Mouse (Mus musculus): ENCODE data around the gene Tln2. TPM values are rescaled to one million over a fixed set of nuclear protein-coding genes. Genes with fewer than 3 reads are reported as not detected.

Tln2 gene
- total RNA-seq, 1 experiment: 20.2 TPM

GRCm38 (mm10) chr9:67584871-67585270 is 25.4 kb upstream of the Tln2 start:
- Histone ChIP-seq H3K36me3 (ENCODE audit: control insufficient read depth, insufficient read depth, low read length, poor library complexity, severe bottlenecking) (no peaks in the 10 kb centered on the region), H3K9ac (ENCODE audit: insufficient read depth, low read depth, low read length, poor library complexity, severe bottlenecking) (no peak overlapping the region), H3K27ac (ENCODE audit: insufficient read depth, low read depth, low read length, poor library complexity, severe bottlenecking) (no peak overlapping the region), H3K4me3 (ENCODE audit: insufficient read depth in 1 of 2, low read depth in 1 of 2, low read length in 2 of 2, poor library complexity in 1 of 2, severe bottlenecking in 1 of 2) (no peak overlapping the region), H3K9me3 (ENCODE audit: control insufficient read depth, insufficient read depth, low read depth, low read length) (no peaks in the 10 kb centered on the region), H3K4me1 (ENCODE audit: control insufficient read depth in 2 of 2, insufficient read depth in 2 of 2, low read length in 2 of 2, poor library complexity in 1 of 2) (peaks cover 0 to 3% of the 10 kb centered on the region in 2 experiments; a peak in 2 of 4 replicates)
- in situ Hi-C loops (cut with MboI; ENCODE audit: low sequenced_read_pairs in 2 of 2, unreplicated experiment in 2 of 2): no loop called here
- DNase-seq (ENCODE audit: low read depth, low spot score): no peak
- TF ChIP-seq ZC3H11A (IDR thresholded peaks at IDR 0.05; ENCODE audit: borderline replicate concordance, low read depth, low read length): no peak
- no peak for TF ChIP-seq MAFK (IDR thresholded peaks at IDR 0.05; ENCODE audit: insufficient read depth, low read depth, low read length)
- TF ChIP-seq ZNF384 (IDR thresholded peaks at IDR 0.05; ENCODE audit: low read depth, low read length): no peak
- no peak for TF ChIP-seq HCFC1 (IDR thresholded peaks at IDR 0.05; ENCODE audit: borderline replicate concordance, insufficient read depth, low read length)
- TF ChIP-seq CHD2 (IDR thresholded peaks at IDR 0.05; ENCODE audit: low read depth, low read length): no peak

- in situ Hi-C loops (cut with MboI; ENCODE audit: low sequenced_read_pairs in 2 of 2, unreplicated experiment in 2 of 2): no loop called here
- Histone ChIP-seq H3K4me1 (ENCODE audit: control insufficient read depth in 2 of 2, insufficient read depth in 2 of 2, low read length in 2 of 2, poor library complexity in 1 of 2) (peaks cover 0 to 3% of the 10 kb centered on the region in 2 experiments; a peak in 1 of 4 replicates), H3K4me3 (ENCODE audit: insufficient read depth in 1 of 2, low read depth in 1 of 2, low read length in 2 of 2, poor library complexity in 1 of 2, severe bottlenecking in 1 of 2) (no peak overlapping the region), H3K27ac (ENCODE audit: insufficient read depth, low read depth, low read length, poor library complexity, severe bottlenecking) (no peak overlapping the region), H3K9me3 (ENCODE audit: control insufficient read depth, insufficient read depth, low read depth, low read length) (no peaks in the 10 kb centered on the region), H3K36me3 (ENCODE audit: control insufficient read depth, insufficient read depth, low read length, poor library complexity, severe bottlenecking) (no peaks in the 10 kb centered on the region), H3K9ac (ENCODE audit: insufficient read depth, low read depth, low read length, poor library complexity, severe bottlenecking) (no peak overlapping the region)
- TF ChIP-seq HCFC1 (IDR thresholded peaks at IDR 0.05; ENCODE audit: borderline replicate concordance, insufficient read depth, low read length) (no peak), CHD2 (IDR thresholded peaks at IDR 0.05; ENCODE audit: low read depth, low read length) (no peak), MAFK (IDR thresholded peaks at IDR 0.05; ENCODE audit: insufficient read depth, low read depth, low read length) (no peak)
- no peak for DNase-seq (ENCODE audit: low read depth, low spot score)
Measured at GRCm38 (mm10) chr9:67581581-67582280, 22.2 kb upstream of the Tln2 start.

GRCm38 (mm10) chr9:67579541-67579940 is 20.0 kb upstream of the Tln2 start:
- peaks cover 3 to 4% of the 10 kb centered on the region in 2 experiments; a peak in 2 of 4 replicates for H3K4me1 ChIP-seq (ENCODE audit: control insufficient read depth in 2 of 2, insufficient read depth in 2 of 2, low read length in 2 of 2, poor library complexity in 1 of 2)
- no peak overlapping the region for H3K4me3 ChIP-seq (ENCODE audit: insufficient read depth in 1 of 2, low read depth in 1 of 2, low read length in 2 of 2, poor library complexity in 1 of 2, severe bottlenecking in 1 of 2)

GRCm38 (mm10) chr9:67574721-67575248 is 15.3 kb upstream of the Tln2 start:
- DNase-seq (ENCODE audit: low read depth, low spot score): no peak
- in situ Hi-C loops (cut with MboI; ENCODE audit: low sequenced_read_pairs in 2 of 2, unreplicated experiment in 2 of 2): no loop called here
- Histone ChIP-seq H3K4me3 (ENCODE audit: insufficient read depth in 1 of 2, low read depth in 1 of 2, low read length in 2 of 2, poor library complexity in 1 of 2, severe bottlenecking in 1 of 2) (no peak overlapping the region), H3K9ac (ENCODE audit: insufficient read depth, low read depth, low read length, poor library complexity, severe bottlenecking) (no peak overlapping the region), H3K27ac (ENCODE audit: insufficient read depth, low read depth, low read length, poor library complexity, severe bottlenecking) (no peak overlapping the region), H3K9me3 (ENCODE audit: control insufficient read depth, insufficient read depth, low read depth, low read length) (no peaks in the 10 kb centered on the region), H3K4me1 (ENCODE audit: control insufficient read depth in 2 of 2, insufficient read depth in 2 of 2, low read length in 2 of 2, poor library complexity in 1 of 2) (peaks cover 0 to 4% of the 10 kb centered on the region in 2 experiments; a peak in 1 of 4 replicates), H3K36me3 (ENCODE audit: control insufficient read depth, insufficient read depth, low read length, poor library complexity, severe bottlenecking) (no peaks in the 10 kb centered on the region)
- TF ChIP-seq MAFK (IDR thresholded peaks at IDR 0.05; ENCODE audit: insufficient read depth, low read depth, low read length) (no peak), ZC3H11A (IDR thresholded peaks at IDR 0.05; ENCODE audit: borderline replicate concordance, low read depth, low read length) (no peak), CHD2 (IDR thresholded peaks at IDR 0.05; ENCODE audit: low read depth, low read length) (no peak), HCFC1 (IDR thresholded peaks at IDR 0.05; ENCODE audit: borderline replicate concordance, insufficient read depth, low read length) (no peak), ZNF384 (IDR thresholded peaks at IDR 0.05; ENCODE audit: low read depth, low read length) (no peak)

More at GRCm38 (mm10) chr9:67579541-67579940, 20.0 kb upstream of the Tln2 start:
- TF ChIP-seq HCFC1 (IDR thresholded peaks at IDR 0.05; ENCODE audit: borderline replicate concordance, insufficient read depth, low read length) (no peak), MAFK (IDR thresholded peaks at IDR 0.05; ENCODE audit: insufficient read depth, low read depth, low read length) (no peak), ZNF384 (IDR thresholded peaks at IDR 0.05; ENCODE audit: low read depth, low read length) (no peak), CHD2 (IDR thresholded peaks at IDR 0.05; ENCODE audit: low read depth, low read length) (no peak), ZC3H11A (IDR thresholded peaks at IDR 0.05; ENCODE audit: borderline replicate concordance, low read depth, low read length) (no peak)
- in situ Hi-C loops (cut with MboI; ENCODE audit: low sequenced_read_pairs in 2 of 2, unreplicated experiment in 2 of 2): no loop called here
- H3K36me3 ChIP-seq (ENCODE audit: control insufficient read depth, insufficient read depth, low read length, poor library complexity, severe bottlenecking): no peaks in the 10 kb centered on the region
- H3K9ac ChIP-seq (ENCODE audit: insufficient read depth, low read depth, low read length, poor library complexity, severe bottlenecking): no peak overlapping the region
- no peaks in the 10 kb centered on the region for H3K9me3 ChIP-seq (ENCODE audit: control insufficient read depth, insufficient read depth, low read depth, low read length)
- no peak for DNase-seq (ENCODE audit: low read depth, low spot score)
- H3K27ac ChIP-seq (ENCODE audit: insufficient read depth, low read depth, low read length, poor library complexity, severe bottlenecking): no peak overlapping the region

All from ES-E14 (cell line).